Mouse (Mus musculus): ENCODE data around the gene Cfhr1. TPM values are rescaled to one million over a fixed set of nuclear protein-coding genes. Genes with fewer than 3 reads are reported as not detected.

Cfhr1 gene
- polyA plus RNA-seq (2014; fragmentation: Nextera tagmentation; extraction: Ambion mirVana) = not detected in 2 replicates

DNA sequence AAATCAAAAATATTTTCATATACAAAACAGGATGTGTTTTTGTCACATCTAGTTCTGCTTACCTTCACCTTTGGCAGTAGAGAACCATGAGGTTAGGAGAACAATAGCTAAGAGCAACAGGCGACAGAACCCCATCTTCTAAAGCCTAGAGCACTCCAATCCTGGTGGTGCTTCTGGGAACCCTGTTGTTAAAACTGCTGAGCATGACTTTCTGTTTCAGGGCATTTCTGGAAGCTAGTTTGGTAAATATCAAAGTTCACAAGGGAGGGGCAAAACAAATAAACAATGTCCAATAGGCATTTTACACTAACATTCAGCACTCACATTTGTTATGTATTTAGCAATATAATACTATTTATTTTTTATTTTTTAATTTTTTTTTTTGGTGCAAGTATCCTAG lies at the start of gene Cfhr1:
Gene Cfhr1, minus strand, starts transcription at position 249 of the 400 bp plus-strand sequence.
- H3K4me3 ChIP-seq (ENCODE audit: low read depth, low read length) = no peak within 1 kb of the TSS
- H3K4me2 ChIP-seq (replicated peaks; ENCODE audit: low read depth, low read length) = no peak within 1 kb of the TSS
- H3K27me3 ChIP-seq (ENCODE audit: control insufficient read depth, insufficient read depth, low read length) = no peaks in the 10 kb centered on the region
- H3K4me1 ChIP-seq (ENCODE audit: control insufficient read depth, insufficient read depth, low read length) = no peaks in the 10 kb centered on the region
- ATAC-seq (ENCODE audit: insufficient number of reproducible peaks, insufficient read depth, low FRiP score, low read depth) = no peak
- H3K27ac ChIP-seq (ENCODE audit: low read length) = no peak within 1 kb of the TSS
- H3K36me3 ChIP-seq (ENCODE audit: control insufficient read depth, insufficient read depth, low read length) = no peaks in the 10 kb centered on the region
- no peak within 1 kb of the TSS for H3K9ac ChIP-seq (replicated peaks; ENCODE audit: low read depth, low read length)
- WGBS = 57% methylated on average over 1 of the region's 1 CpGs
- no peaks in the 10 kb centered on the region for H3K9me3 ChIP-seq (ENCODE audit: control insufficient read depth, low read depth, low read length)

DNA sequence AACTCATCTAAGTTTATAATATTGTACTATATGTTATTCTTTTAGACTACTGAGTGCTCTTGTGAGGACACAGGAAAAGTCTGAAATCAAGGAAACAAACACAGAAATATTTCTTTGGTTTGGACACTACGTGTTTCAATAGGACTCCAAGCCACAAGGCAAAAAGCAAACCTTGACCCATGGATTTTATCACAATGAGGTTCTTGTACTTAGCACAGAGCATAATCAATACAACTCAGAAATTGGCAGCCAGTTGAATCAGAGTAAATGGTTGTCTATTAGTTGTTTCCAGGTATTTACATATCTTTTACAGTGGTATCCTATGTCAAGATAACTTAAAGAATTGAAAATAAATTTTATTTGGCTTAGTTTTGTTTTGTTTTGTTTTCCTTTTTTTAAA lies 8.8 kb downstream of the Cfhr1 start:
- Histone ChIP-seq H3K27ac (ENCODE audit: low read length) (no peak overlapping the region), H3K4me2 (replicated peaks; ENCODE audit: low read depth, low read length) (no peak overlapping the region), H3K4me1 (ENCODE audit: control insufficient read depth, insufficient read depth, low read length) (no peaks in the 10 kb centered on the region), H3K27me3 (ENCODE audit: control insufficient read depth, insufficient read depth, low read length) (no peaks in the 10 kb centered on the region), H3K9ac (replicated peaks; ENCODE audit: low read depth, low read length) (no peak overlapping the region), H3K36me3 (ENCODE audit: control insufficient read depth, insufficient read depth, low read length) (no peaks in the 10 kb centered on the region), H3K9me3 (ENCODE audit: control insufficient read depth, low read depth, low read length) (no peaks in the 10 kb centered on the region), H3K4me3 (ENCODE audit: low read depth, low read length) (no peak overlapping the region)
- no peak for ATAC-seq (ENCODE audit: insufficient number of reproducible peaks, insufficient read depth, low FRiP score, low read depth)
- WGBS = 79% methylated on average over 1 of the region's 1 CpGs

DNA sequence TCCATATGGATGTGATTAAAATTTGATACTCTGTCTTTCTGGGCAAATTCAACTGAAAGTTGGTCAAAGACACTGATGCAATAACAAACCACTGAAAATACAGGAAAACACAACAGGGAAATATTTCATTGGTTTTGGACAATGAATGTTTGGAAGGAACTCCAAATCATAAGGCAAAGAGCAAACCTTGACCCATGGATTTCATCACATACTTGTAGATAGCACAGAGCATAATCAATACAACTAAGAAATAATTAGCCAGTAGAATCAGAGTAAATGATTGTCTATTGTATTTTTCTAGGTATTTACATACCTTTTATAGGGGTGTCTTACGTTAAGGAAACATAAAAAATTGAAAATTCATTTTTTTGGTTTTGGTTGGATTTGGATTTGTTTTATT lies 11.5 kb downstream of the Cfhr1 start:
- WGBS = 86% methylated on average over 1 of the region's 1 CpGs
- H3K27ac ChIP-seq (ENCODE audit: low read length) = no peak overlapping the region
- no peak overlapping the region for H3K4me2 ChIP-seq (replicated peaks; ENCODE audit: low read depth, low read length)
- H3K27me3 ChIP-seq (ENCODE audit: control insufficient read depth, insufficient read depth, low read length) = no peaks in the 10 kb centered on the region
- no peak overlapping the region for H3K9ac ChIP-seq (replicated peaks; ENCODE audit: low read depth, low read length)
- H3K36me3 ChIP-seq (ENCODE audit: control insufficient read depth, insufficient read depth, low read length) = no peaks in the 10 kb centered on the region
- H3K9me3 ChIP-seq (ENCODE audit: control insufficient read depth, low read depth, low read length) = no peaks in the 10 kb centered on the region
- ATAC-seq (ENCODE audit: insufficient number of reproducible peaks, insufficient read depth, low FRiP score, low read depth) = no peak
- H3K4me3 ChIP-seq (ENCODE audit: low read depth, low read length) = no peak overlapping the region
- H3K4me1 ChIP-seq (ENCODE audit: control insufficient read depth, insufficient read depth, low read length) = no peaks in the 10 kb centered on the region

DNA sequence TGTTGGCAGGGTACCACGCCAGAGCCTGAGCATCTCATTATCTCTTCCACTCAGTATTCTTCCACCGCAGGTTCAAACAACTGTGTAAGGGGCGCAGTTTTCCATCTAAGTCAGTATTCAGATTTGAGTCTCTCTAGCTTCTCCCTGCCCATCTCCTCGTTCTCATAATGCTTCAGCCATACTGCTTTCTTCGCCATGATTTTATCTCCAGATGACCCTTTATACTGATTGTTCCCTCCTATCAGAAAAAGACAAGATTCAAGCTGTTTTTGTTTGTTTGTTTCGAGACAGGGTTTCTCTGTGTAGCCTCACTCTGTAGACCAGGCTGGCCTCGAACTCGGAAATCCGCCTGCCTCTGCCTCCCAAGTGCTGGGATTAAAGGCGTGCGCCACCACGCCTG lies 45.5 kb downstream of the Cfhr1 start:
- Histone ChIP-seq H3K27ac (ENCODE audit: low read length) (no peak overlapping the region), H3K27me3 (ENCODE audit: control insufficient read depth, insufficient read depth, low read length) (no peaks in the 10 kb centered on the region), H3K36me3 (ENCODE audit: control insufficient read depth, insufficient read depth, low read length) (no peaks in the 10 kb centered on the region), H3K4me3 (ENCODE audit: low read depth, low read length) (no peak overlapping the region), H3K4me2 (replicated peaks; ENCODE audit: low read depth, low read length) (no peak overlapping the region), H3K9ac (replicated peaks; ENCODE audit: low read depth, low read length) (no peak overlapping the region), H3K4me1 (ENCODE audit: control insufficient read depth, insufficient read depth, low read length) (no peaks in the 10 kb centered on the region), H3K9me3 (ENCODE audit: control insufficient read depth, low read depth, low read length) (no peaks in the 10 kb centered on the region)
- ATAC-seq (ENCODE audit: insufficient number of reproducible peaks, insufficient read depth, low FRiP score, low read depth) = no peak
- WGBS = 85% methylated on average over 12 of the region's 12 CpGs

DNA sequence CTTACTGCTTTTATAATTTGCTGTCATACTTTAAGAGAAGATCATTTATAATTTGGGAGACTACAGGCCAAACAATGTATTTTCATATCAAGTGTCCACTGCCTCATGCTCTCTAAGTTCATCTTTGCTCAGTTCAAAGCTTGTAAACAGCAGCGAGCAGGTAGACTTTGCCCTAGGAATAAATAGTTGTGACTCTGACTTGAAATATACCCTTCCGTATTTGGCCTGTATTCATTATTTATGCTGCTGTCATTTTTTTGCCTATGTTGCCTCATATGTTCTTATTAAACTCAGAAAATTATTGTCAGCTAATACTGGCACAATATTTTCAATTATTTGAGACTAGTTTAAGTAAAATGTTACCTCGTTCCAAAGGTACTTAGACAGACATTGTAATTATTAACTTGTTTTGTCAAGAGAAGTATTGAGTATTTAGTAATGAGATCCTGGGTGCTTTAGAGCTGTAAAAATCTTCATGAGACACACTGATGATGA lies 58.8 kb downstream of the Cfhr1 start, which contains the start of gene F13b:
Gene F13b, plus strand, starts transcription at position 445 of the 495 bp plus-strand sequence.
- Histone ChIP-seq H3K9me3 (ENCODE audit: control insufficient read depth, low read depth, low read length) (no peaks in the 10 kb centered on the region), H3K4me2 (replicated peaks; ENCODE audit: low read depth, low read length) (no peak within 1 kb of the TSS), H3K36me3 (ENCODE audit: control insufficient read depth, insufficient read depth, low read length) (no peaks in the 10 kb centered on the region), H3K27ac (ENCODE audit: low read length) (no peak within 1 kb of the TSS), H3K9ac (replicated peaks; ENCODE audit: low read depth, low read length) (no peak within 1 kb of the TSS), H3K4me3 (ENCODE audit: low read depth, low read length) (no peak within 1 kb of the TSS), H3K27me3 (ENCODE audit: control insufficient read depth, insufficient read depth, low read length) (no peaks in the 10 kb centered on the region), H3K4me1 (ENCODE audit: control insufficient read depth, insufficient read depth, low read length) (no peaks in the 10 kb centered on the region)
- ATAC-seq (ENCODE audit: insufficient number of reproducible peaks, insufficient read depth, low FRiP score, low read depth) = no peak
- 77% methylated on average over 3 of the region's 3 CpGs for WGBS

DNA sequence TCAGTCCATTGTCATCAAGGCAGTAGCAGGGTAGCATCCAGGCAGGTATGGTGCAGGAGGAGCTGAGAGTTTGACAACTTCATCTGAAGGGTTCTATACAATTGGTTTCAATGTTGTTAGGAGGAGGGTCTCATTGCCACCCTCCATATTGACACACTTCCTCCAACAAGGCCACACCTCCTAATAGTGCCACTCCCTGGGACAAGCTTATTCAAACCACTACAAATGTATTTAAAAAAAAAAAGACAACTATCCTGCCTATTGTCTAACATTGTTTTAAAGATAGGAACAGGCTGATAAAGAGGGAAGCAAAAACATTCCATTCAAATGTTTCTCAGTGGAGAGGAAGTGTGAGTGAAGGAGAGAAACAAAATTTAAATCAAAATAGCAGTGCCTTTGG lies 60.3 kb downstream of the Cfhr1 start:
- Histone ChIP-seq H3K27ac (ENCODE audit: low read length) (no peak overlapping the region), H3K9me3 (ENCODE audit: control insufficient read depth, low read depth, low read length) (no peaks in the 10 kb centered on the region), H3K4me3 (ENCODE audit: low read depth, low read length) (no peak overlapping the region), H3K4me1 (ENCODE audit: control insufficient read depth, insufficient read depth, low read length) (no peaks in the 10 kb centered on the region), H3K27me3 (ENCODE audit: control insufficient read depth, insufficient read depth, low read length) (no peaks in the 10 kb centered on the region), H3K9ac (replicated peaks; ENCODE audit: low read depth, low read length) (no peak overlapping the region), H3K4me2 (replicated peaks; ENCODE audit: low read depth, low read length) (no peak overlapping the region), H3K36me3 (ENCODE audit: control insufficient read depth, insufficient read depth, low read length) (no peaks in the 10 kb centered on the region)
- no peak for ATAC-seq (ENCODE audit: insufficient number of reproducible peaks, insufficient read depth, low FRiP score, low read depth)

Other genes starting within 250 kb of the Cfhr1 start
- 0.10 and 0.32 TPM in 2 replicates for gene Crb1, start 183.2 kb downstream of the Cfhr1 start, polyA plus RNA-seq (2014; fragmentation: Nextera tagmentation; extraction: Ambion mirVana)
- 15.5 and 16.5 TPM in 2 replicates for gene Zbtb41, start 138.0 kb downstream of the Cfhr1 start, polyA plus RNA-seq (2014; fragmentation: Nextera tagmentation; extraction: Ambion mirVana)
- 23.1 and 23.3 TPM in 2 replicates for gene Aspm, start 105.5 kb downstream of the Cfhr1 start, polyA plus RNA-seq (2014; fragmentation: Nextera tagmentation; extraction: Ambion mirVana)
- not detected in 2 replicates for gene F13b, start 58.6 kb downstream of the Cfhr1 start, polyA plus RNA-seq (2014; fragmentation: Nextera tagmentation; extraction: Ambion mirVana)
- not detected in 2 replicates for gene Gm4788, start 221.0 kb upstream of the Cfhr1 start, polyA plus RNA-seq (2014; fragmentation: Nextera tagmentation; extraction: Ambion mirVana)

Measured in stomach, embryonic 14.5 days (tissue).